Mouse (Mus musculus) megakaryocyte, embryonic 14.5 days (primary cell): ENCODE data around the gene Sema4a. TPM values are rescaled to one million over a fixed set of nuclear protein-coding genes. Genes with fewer than 3 reads are reported as not detected.

ENCODE experiments used
- H3K27me3 ChIP-seq: replicated peaks from 2 replicates; pipeline ENCODE3; 2012; ENCODE audit warnings: inconsistent platforms
- H3K36me3 ChIP-seq: replicated peaks from 2 replicates; pipeline ENCODE3; 2012; ENCODE audit warnings: low read length, inconsistent platforms, mixed read lengths
- H3K4me1 ChIP-seq: 2 replicates; pipeline ENCODE4 v1.6.1; 2012; ENCODE audit warnings: inconsistent platforms
- H3K4me3 ChIP-seq: replicated peaks from 2 replicates; pipeline ENCODE3; 2012; ENCODE audit warnings: moderate library complexity, mild to moderate bottlenecking, inconsistent platforms
- H3K9me3 ChIP-seq: 2 replicates; pipeline ENCODE4 v1.6.1; 2012; ENCODE audit warnings: inconsistent platforms
- FLI1 ChIP-seq: IDR thresholded peaks from 2 replicates; pipeline ENCODE4 v1.6.1; 2012; ENCODE audit warnings: low read length, inconsistent platforms, mixed read lengths
- GATA1 ChIP-seq: IDR thresholded peaks from 3 replicates; pipeline ENCODE4 v1.6.1; 2012; ENCODE audit warnings: mixed read lengths, low read length, inconsistent platforms, borderline replicate concordance
- polyA plus RNA-seq: library from polyadenylated mRNA; stranded (reverse); fragments of >175 nt; gene quantifications from 2 replicates; pipeline ENCODE4 v1.2.3, GENCODE M21; 2012; ENCODE audit warnings: low replicate concordance; ENCODE audit not compliant: insufficient read depth

The Sema4a gene
- polyA plus RNA-seq, 1 experiment, result 26.0 TPM

DNA sequence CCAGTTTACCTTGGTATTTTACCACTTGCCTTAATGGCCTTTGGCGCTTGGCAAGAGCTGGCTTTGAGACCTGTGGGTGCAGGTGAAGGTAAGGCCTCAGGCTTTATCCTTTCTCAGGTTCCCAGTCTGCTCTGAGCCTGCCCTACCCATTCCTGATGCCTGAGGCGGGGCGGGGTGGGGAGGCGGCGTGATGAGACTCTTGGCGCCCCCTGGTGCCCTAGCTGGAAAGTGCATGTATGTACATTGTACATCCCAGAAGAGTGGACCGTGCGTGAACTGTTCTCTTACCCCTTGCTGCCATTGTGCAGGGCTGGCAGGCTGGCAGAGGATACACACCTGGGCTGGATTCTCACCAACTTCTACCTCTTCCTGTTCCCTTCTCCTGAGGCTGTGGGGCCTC, 16.8 kb upstream of the Sema4a start:
- H3K4me3 ChIP-seq, result peak overlapping the region; percentile 25
- H3K4me1 ChIP-seq, result peaks cover 22% of the 10 kb centered on the region
- no peak for TF ChIP-seq FLI1
- no peak for TF ChIP-seq GATA1
- peaks cover 29% of the 10 kb centered on the region for H3K27me3 ChIP-seq
- no peaks in the 10 kb centered on the region for H3K9me3 ChIP-seq
- H3K36me3 ChIP-seq, result peaks cover 22% of the 10 kb centered on the region

DNA sequence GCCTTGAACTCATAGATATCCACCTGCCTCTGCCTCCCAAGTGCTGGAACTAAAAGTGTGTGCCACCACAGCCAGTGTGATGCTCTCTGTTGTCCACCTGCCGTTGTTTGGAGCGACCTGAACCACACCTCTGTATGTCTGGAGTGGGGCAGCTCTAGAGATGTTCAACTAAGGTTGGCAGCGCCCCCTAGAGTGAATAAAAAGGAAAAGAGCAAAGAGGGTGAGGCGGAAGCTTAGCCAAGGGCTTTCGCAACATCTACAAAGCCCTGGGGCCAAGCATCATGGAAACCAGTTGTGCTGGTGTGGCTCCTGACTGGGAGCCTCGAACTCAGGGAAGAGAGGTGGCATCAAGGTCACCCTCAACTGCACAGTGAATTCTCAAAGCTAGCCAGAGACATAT, 15.4 kb upstream of the Sema4a start:
- TF ChIP-seq GATA1 (no peak), FLI1 (no peak)
- Histone ChIP-seq H3K9me3 (no peaks in the 10 kb centered on the region), H3K27me3 (peaks cover 23% of the 10 kb centered on the region), H3K4me1 (peaks cover 11% of the 10 kb centered on the region), H3K4me3 (no peak overlapping the region), H3K36me3 (peaks cover 9% of the 10 kb centered on the region)

DNA sequence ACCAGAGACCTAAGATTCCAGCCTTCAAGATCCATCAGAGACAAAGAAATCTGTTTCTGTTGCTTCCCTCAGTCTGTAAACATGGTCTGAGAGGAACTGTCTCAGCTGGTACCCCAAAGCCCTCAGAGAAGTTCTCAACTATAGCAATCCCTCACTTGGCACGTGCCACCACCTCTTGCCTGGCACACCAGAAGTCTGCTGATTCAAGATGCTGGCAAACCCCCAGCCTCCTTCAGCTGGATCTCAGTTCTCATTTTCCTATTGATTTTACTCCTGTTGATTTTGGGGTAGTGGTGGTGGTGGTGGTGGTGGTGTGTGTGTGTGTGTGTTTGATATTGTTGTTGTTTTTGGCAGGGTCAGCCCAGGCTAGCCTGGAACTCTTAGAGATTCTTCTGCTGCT, 12.6 kb upstream of the Sema4a start:
- no peak overlapping the region for H3K4me3 ChIP-seq
- TF ChIP-seq GATA1 (no peak), FLI1 (no peak)
- peaks cover 18% of the 10 kb centered on the region for H3K9me3 ChIP-seq
- H3K36me3 ChIP-seq, result no peaks in the 10 kb centered on the region
- H3K27me3 ChIP-seq, result peaks cover 20% of the 10 kb centered on the region
- H3K4me1 ChIP-seq, result peaks cover 14% of the 10 kb centered on the region

DNA sequence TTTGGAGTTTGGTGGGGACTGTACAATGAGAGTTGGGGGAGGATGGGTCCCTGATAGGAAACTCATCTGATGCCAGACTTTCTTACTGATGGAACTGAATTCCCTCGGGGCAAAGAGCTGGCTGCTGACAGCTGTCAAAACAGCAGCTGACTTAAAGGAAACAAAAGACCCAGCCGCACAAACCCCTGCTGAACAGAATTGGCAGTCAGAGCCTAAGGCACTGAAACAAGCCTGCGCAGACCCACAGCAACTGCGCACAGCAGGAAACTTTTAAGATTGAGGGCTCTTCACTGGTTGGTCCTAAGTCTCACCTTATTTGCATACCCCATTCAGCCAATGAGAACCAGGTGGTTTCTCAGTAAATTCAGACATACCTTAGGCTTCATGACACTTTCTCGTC, 12.0 kb upstream of the Sema4a start:
- peaks cover 23% of the 10 kb centered on the region for H3K27me3 ChIP-seq
- no peaks in the 10 kb centered on the region for H3K36me3 ChIP-seq
- TF ChIP-seq FLI1, result no peak
- TF ChIP-seq GATA1, result no peak
- H3K4me1 ChIP-seq, result peaks cover 18% of the 10 kb centered on the region
- peaks cover 18% of the 10 kb centered on the region for H3K9me3 ChIP-seq
- no peak overlapping the region for H3K4me3 ChIP-seq

DNA sequence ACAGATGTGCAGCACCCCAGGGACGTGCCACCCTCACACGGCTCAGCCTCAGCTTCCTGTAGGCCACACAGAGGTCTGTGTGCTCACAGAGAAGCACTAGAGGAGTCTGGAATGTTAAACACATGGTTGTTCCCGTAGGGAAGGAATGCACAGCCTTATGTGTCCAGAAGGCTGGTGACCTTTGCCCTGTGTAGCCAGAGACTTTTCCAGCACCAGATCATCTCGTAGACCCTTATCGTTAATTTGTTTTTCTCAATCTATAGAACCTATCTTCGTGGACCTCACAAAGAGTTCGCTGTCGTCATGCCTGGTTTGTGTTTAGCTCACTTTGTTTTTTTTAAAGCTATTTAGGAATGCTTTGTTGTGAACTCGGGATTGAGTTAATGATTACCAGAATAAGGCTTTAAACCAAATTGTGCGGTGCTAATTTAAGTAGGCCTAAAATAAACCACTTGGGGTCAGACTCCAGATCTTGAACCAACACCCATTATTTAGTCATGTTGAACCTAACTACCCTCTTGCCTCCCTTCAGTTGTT, 10.0 kb upstream of the Sema4a start:
- no peak overlapping the region for H3K4me3 ChIP-seq
- TF ChIP-seq FLI1 (no peak), GATA1 (no peak)
- peaks cover 24% of the 10 kb centered on the region for H3K27me3 ChIP-seq
- peaks cover 18% of the 10 kb centered on the region for H3K9me3 ChIP-seq
- no peaks in the 10 kb centered on the region for H3K36me3 ChIP-seq
- peaks cover 23% of the 10 kb centered on the region for H3K4me1 ChIP-seq

DNA sequence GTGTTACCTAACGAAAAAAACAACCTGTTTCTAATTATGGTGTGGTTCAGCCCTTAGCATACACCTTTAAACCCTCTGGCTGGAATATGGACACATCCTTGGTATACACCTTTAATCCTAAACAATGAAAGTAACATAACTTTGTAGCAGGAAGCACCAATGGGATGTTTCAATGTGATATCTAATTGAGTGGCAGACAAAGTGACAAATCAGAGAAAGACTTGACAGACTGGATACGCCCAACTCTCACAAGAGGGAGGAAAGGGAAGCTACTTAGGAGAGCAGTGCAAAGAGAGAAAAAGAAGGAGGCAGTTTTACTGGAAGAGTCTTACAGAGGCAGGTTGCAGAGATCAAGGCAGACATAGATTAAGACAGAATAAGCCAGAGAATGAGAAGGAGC, 8.5 kb upstream of the Sema4a start:
- Histone ChIP-seq H3K4me1 (peaks cover 34% of the 10 kb centered on the region), H3K9me3 (peaks cover 18% of the 10 kb centered on the region), H3K27me3 (peaks cover 32% of the 10 kb centered on the region), H3K36me3 (no peaks in the 10 kb centered on the region), H3K4me3 (no peak overlapping the region)
- TF ChIP-seq FLI1, result no peak
- TF ChIP-seq GATA1, result no peak

DNA sequence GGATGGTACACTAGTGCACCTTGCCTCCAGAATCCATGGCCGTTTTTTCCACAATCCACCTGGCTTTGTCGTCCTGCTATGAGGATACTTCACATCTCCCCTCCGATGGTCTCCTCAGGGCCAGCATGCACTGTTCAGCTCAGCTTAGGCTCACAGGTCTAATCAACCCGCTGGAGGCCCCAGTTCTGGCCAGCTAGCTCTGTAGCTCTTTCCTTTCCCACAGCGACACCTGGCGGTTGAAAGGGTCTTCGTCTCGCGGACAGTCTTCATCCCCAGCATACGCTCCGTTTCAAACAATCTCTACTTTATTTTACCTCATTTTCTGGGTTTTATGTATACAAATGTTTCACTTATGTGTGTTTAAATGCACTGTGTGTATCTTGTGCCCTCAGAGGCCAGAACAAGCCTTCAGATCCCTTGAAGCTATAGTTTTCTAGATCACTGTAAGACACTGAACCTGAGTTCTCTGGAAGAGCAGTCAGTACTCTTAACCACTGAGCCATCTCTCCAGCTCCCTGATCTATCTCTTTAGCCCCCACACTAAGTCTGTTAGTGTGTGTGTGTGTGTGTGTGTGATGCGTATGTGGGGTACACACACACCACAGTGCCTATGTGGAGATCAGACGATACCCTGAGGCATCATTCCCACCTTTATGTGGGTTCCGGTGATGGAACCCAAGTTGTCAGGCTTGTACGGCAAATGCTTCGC, 6.3 kb upstream of the Sema4a start:
- Histone ChIP-seq H3K4me1 (peaks cover 37% of the 10 kb centered on the region), H3K27me3 (peaks cover 28% of the 10 kb centered on the region), H3K4me3 (peak overlapping the region; percentile 74), H3K36me3 (no peaks in the 10 kb centered on the region), H3K9me3 (peaks cover 18% of the 10 kb centered on the region)
- no peak for TF ChIP-seq FLI1

DNA sequence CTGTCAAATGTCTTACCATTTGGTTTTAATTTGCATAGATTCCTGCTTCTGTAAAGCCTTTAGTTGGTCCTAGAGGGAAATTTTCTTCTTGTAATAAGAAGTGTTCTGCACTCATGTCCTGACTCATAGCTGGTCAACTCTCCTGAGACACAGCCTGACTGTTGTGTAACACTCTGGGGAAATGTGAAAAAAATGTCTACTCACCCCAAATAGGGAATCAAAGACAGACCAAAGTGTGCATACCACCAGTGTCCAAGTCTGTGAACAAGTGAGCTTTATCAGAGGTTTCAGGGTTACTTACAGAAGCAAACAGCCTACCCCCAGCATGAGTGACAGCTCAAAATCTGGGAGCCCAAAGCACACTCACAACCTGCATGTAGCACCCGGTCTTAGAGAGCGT, 4.1 kb upstream of the Sema4a start:
- H3K36me3 ChIP-seq, result no peaks in the 10 kb centered on the region
- H3K4me3 ChIP-seq, result no peak overlapping the region
- no peak for TF ChIP-seq FLI1
- no peak for TF ChIP-seq GATA1
- peaks cover 44% of the 10 kb centered on the region for H3K27me3 ChIP-seq
- H3K4me1 ChIP-seq, result peaks cover 46% of the 10 kb centered on the region
- H3K9me3 ChIP-seq, result peaks cover 8% of the 10 kb centered on the region

DNA sequence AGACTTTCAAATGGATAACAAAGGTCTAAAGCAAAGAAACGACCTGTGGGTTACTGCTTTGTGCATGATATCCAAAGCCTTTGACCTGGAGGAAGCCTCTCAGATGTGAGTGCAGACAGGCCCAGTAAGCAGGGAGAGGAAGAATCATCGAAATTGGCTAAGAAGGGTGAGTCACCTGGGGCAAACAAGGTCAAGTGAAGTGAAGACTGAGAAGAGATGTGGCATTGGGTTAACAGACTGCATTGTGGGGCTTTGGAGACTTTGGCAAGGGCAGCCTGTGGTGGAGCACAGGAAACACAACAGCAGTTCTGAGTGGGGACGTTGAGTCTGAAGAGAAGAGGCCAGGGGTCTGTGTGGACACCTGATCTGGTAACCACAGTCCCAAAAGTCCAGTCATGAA, 3.4 kb upstream of the Sema4a start:
- Histone ChIP-seq H3K4me3 (no peak overlapping the region), H3K9me3 (peaks cover 1% of the 10 kb centered on the region; the same call in 1 of the 2 replicates), H3K4me1 (peaks cover 49% of the 10 kb centered on the region), H3K27me3 (peaks cover 50% of the 10 kb centered on the region), H3K36me3 (no peaks in the 10 kb centered on the region)
- TF ChIP-seq GATA1 (no peak), FLI1 (no peak)

DNA sequence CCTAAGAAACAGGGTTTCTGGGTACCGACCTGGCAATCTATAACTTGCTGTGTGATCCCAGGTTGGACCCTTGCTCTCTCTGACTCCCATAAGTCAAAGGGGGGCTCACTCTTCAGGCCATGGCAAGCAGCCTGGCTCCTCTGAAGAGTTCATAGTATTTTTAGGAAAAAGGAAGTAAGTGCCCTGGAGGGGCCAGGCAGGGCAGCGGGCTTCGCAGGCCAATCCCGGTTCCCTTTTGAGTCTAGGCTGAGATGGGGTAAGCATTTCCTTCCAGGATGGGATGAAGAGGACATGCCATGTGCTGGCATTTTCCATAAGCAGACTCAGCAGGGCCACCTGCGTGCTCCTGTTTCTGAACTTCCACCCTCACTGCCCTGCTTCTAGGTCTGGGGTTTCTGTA, 953 bp downstream of the Sema4a start:
- Histone ChIP-seq H3K4me3 (no peak overlapping the region), H3K27me3 (peaks cover 79% of the 10 kb centered on the region), H3K4me1 (peaks cover 56% of the 10 kb centered on the region), H3K9me3 (no peaks in the 10 kb centered on the region), H3K36me3 (no peaks in the 10 kb centered on the region)
- TF ChIP-seq FLI1 (no peak), GATA1 (no peak)
